Mouse (Mus musculus): ENCODE results near the gene 6330403K07Rik. TPM values are rescaled to one million over a fixed set of nuclear protein-coding genes. Genes with fewer than 3 reads are reported as not detected.

Gene 6330403K07Rik
- polyA plus RNA-seq (2017; shearing (Covaris generic)) = 20.0 TPM

DNA sequence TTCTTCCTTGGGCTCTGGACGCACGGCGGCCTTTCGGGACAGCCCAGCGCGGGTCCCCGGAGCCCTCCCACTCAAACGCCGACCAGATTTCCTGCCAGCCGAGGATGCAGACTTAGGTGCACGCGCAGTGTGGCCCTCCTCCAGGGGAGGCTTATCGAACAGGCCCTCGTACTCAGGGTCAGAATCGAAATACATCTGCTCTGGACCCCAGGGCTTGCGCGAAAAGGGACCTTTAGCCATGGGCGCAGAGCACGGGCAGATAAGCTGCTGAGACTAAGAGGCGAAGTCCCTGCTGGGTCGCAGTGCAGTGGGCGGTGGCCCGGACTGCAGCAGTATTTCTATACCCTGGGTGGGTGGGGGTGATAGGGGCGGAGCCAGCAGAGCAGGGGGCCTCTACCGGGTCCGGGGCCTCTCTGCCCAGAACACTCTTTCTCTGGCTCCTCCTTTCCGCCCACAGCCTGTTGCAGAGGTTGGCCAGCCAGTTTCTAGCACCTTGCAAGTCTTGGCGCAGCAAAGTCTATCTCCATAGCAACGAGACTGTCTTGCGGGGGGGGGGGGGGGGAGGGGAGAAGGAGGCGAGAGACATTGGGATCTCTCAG is at the start of gene 6330403K07Rik:
6330403K07Rik (minus strand) TSS at position 351 of the 599 bp plus-strand sequence.

DNA sequence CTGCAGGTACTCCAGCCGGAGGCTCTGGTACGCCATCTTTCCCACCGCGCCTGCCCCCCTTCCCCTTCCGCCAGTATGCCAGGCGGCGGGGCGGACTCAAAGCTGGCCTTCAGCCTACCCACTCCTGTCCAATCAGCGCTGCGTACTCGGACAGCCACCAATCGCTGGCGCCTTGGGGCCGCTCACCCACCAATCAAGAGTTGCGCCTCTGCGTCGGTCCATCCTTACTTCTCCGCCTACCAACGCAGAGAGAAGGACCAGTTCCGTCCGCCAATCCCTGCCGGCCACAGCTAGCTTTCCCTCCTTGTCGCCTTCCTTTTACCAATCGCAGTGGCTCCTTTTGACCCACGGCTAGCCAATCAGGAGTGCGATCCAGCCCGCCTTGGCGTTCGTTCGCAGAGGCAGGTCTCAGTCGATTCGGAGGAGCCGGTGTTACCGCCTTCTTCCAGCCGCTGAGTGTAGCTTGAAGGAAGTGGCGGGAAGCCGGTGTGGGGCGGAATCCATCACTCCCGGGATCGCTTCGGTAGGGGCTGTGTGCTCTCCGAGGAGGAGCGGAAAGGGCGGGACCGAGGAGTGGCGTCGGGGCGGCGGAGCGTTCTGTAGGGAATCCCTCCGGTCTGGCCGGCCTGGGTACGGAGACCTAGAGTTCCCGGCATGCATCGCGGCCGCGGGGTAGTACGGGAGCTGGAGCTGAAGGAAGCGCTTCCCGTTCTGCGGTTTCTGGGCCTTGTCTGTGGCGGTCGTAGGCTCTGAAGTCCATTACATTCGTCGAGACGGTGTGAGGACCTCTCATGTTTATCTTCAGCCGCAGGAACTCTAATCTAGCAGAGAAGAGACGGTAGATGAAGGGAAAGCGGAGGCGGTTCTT is 13.9 kb downstream of the 6330403K07Rik start, which contains the start of the genes Mis12 and Derl2:
Mis12 (plus strand) TSS at position 411 of the 868 bp plus-strand sequence.
Derl2 (minus strand) TSS at position 641 of the 868 bp plus-strand sequence.

DNA sequence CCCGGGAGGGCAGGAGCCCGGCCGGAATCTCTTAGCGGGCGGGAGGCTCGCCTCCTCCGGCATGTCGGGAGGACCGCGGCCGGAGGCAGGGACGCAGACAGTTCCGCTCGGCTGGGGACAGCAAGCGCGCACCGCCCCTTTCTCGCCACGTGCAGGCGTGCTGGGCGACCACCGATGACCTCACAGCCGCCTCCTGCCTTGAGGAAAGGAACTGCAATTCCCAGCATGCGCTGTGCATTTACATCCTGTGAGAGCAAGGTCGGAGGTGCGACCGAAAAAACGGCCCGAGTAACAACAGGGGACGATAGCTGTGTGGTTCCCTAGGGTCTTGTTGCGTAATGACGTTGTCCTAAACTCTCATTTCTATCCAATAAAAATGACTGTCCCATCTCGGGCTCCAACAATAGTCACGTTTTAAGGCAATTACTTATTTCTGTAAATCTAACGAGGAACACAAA is 29.0 kb downstream of the 6330403K07Rik start, which contains the start of gene Dhx33:
Dhx33 (minus strand) TSS at position 122 of the 458 bp plus-strand sequence.

DNA sequence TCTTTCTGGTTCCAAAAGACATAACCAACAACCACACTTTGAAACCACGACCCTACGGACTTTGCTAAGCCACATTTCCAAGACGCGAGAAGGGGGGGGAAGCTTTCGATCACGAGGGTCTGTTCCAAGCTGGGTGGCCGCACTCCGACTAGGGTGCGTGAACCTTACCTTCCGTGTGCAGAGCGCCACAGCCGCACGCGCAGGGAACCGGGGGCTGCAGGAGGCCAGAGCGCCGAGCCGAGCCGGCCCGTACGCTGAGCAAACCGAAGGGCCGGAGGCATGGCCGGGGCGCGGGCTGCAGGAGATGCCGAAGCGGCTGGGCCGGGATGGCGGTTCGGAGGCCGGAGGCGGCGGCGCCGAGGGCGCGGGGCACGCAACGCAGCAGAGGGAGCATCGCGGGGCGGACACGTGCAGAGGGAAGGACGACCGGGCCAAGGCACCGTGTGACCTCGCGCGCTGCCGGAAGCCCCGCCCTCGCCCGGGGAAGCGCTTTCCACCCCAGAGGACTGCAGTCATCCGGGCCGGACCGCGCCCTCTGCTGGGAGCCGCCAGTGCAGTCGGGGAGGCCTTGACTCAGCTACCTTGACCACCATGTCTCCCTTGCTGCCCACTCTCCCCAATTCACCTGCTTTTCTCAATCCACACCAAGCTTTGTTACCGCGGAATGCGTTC is 50.6 kb downstream of the 6330403K07Rik start, which contains the start of gene C1qbp:
C1qbp (minus strand) TSS at position 470 of the 672 bp plus-strand sequence.

Other genes with a start within 250 kb of the 6330403K07Rik start
- 0.60 TPM for gene Scimp, start 220.9 kb downstream of the 6330403K07Rik start, polyA plus RNA-seq (2017; shearing (Covaris generic))
- gene Rabep1, start 188.7 kb downstream of the 6330403K07Rik start, polyA plus RNA-seq (2017; shearing (Covaris generic)) = 12.2 TPM
- gene Nup88, start 63.5 kb downstream of the 6330403K07Rik start, polyA plus RNA-seq (2017; shearing (Covaris generic)) = 109 TPM
- 103 TPM for gene Rpain, start 63.3 kb downstream of the 6330403K07Rik start, polyA plus RNA-seq (2017; shearing (Covaris generic))
- gene C1qbp, start 50.5 kb downstream of the 6330403K07Rik start, polyA plus RNA-seq (2017; shearing (Covaris generic)) = 20.3 TPM
- gene Dhx33, start 29.1 kb downstream of the 6330403K07Rik start, polyA plus RNA-seq (2017; shearing (Covaris generic)) = 16.1 TPM
- 44.8 TPM for gene Mis12, start 13.9 kb downstream of the 6330403K07Rik start, polyA plus RNA-seq (2017; shearing (Covaris generic))
- 101 TPM for gene Derl2, start 13.7 kb downstream of the 6330403K07Rik start, polyA plus RNA-seq (2017; shearing (Covaris generic))
- gene Nlrp1a, start 111.2 kb upstream of the 6330403K07Rik start, polyA plus RNA-seq (2017; shearing (Covaris generic)) = 0.93 TPM
- gene Nlrp1b, start 197.2 kb upstream of the 6330403K07Rik start, polyA plus RNA-seq (2017; shearing (Covaris generic)) = 3.9 TPM